Mouse (Mus musculus) erythroblast, embryonic 14.5 days (primary cell): ENCODE data around the gene Mtrr.

Source experiments
- GATA1 ChIP-seq: IDR thresholded peaks from 2 replicates; pipeline ENCODE4 v1.6.1; 2012; ENCODE audit warnings: low read length, inconsistent platforms, mixed read lengths
- TAL1 ChIP-seq: IDR thresholded peaks from 3 replicates; pipeline ENCODE4 v1.6.1; 2012; ENCODE audit warnings: low read length, inconsistent platforms, mixed read lengths

GRCm38 (mm10) chr13:68583961-68584360 lies 2.0 kb upstream of the Mtrr start:
- TF ChIP-seq TAL1 (no peak), GATA1 (no peak)
